Comparison of ENCODE assay signal across 13 mouse cellular contexts in genomic region chr2:92402591-92403326, GRCm38 (mm10). TPM values are rescaled to one million over a fixed set of nuclear protein-coding genes. Genes with fewer than 3 reads are reported as not detected.
A peak's percentile ranks its signal among the peaks of the same experiment; 100 is the strongest.
DNase-seq lines count a peak whose midpoint lies in the region; ATAC-seq and TF ChIP-seq lines count a peak whose summit lies in the region.
"Had no signal": no experiment of that assay in that cellular context is flagged by ENCODE, and none has a peak within 500 bp of the region (broad histone marks: within the 10 kb centered on the region; RNA-seq: fewer than 3 reads in every experiment).

No protein-coding gene starts in this region.

- no peaks in the 10 kb centered on the region for H3K27me3 ChIP-seq in forebrain, postnatal 0 days (ENCODE audit: insufficient read depth, low read length)
- H3K27me3 ChIP-seq in forebrain, embryonic 10.5 days (ENCODE audit: poor library complexity, severe bottlenecking) = peaks cover 21% of the 10 kb centered on the region
- H3K27me3 ChIP-seq in hindbrain, embryonic 16.5 days (replicated peaks; ENCODE audit: control insufficient read depth, insufficient read depth, low read length) = no peaks in the 10 kb centered on the region

- no peak overlapping the region for H3K4me2 ChIP-seq in forebrain, postnatal 0 days (ENCODE audit: low read depth)
- no peak overlapping the region for H3K4me2 ChIP-seq in hindbrain, embryonic 16.5 days (ENCODE audit: low read length)

- WGBS in forebrain, postnatal 0 days = 62% methylated on average over 4 of the region's 4 CpGs
- 81% methylated on average over 4 of the region's 4 CpGs for WGBS in forebrain, embryonic 10.5 days
- 68% methylated on average over 4 of the region's 4 CpGs for WGBS in hindbrain, embryonic 16.5 days

- H3K4me1 ChIP-seq in forebrain, postnatal 0 days (ENCODE audit: insufficient read depth) = peaks cover 9% of the 10 kb centered on the region
- H3K4me1 ChIP-seq in forebrain, embryonic 10.5 days = peaks cover 46% of the 10 kb centered on the region
- H3K4me1 ChIP-seq in hindbrain, embryonic 16.5 days (ENCODE audit: control insufficient read depth, insufficient read depth, low read depth, low read length) = peaks cover 27% of the 10 kb centered on the region

- peaks cover 40% of the 10 kb centered on the region for H3K36me3 ChIP-seq in forebrain, postnatal 0 days (ENCODE audit: insufficient read depth)
- H3K36me3 ChIP-seq in forebrain, embryonic 10.5 days (replicated peaks) = peaks cover 48% of the 10 kb centered on the region
- peaks cover 9% of the 10 kb centered on the region for H3K36me3 ChIP-seq in hindbrain, embryonic 16.5 days (ENCODE audit: control insufficient read depth, insufficient read depth, low read length)

- DNase-seq in forebrain, postnatal 0 days = no peak
- no peak for DNase-seq in forebrain, embryonic 10.5 days (ENCODE audit: extremely low spot score, low spot score)
- DNase-seq in left cerebral cortex, postnatal 36 days (ENCODE audit: low spot score in 2 of 2) = peak; percentile 57
- DNase-seq in left cerebral cortex, postnatal 10 days (ENCODE audit: extremely low spot score in 1 of 2, low spot score in 2 of 2) = no peak
- DNase-seq in cerebellum, adult 11-12 months = peak; percentile 94
- no peak for DNase-seq in testis, postnatal 14 days (ENCODE audit: low spot score)
- DNase-seq: adrenal gland, postnatal 14 days had no signal

- H3K9ac ChIP-seq in forebrain, postnatal 0 days = no peak overlapping the region
- H3K9ac ChIP-seq in hindbrain, embryonic 16.5 days (ENCODE audit: low read depth, low read length) = no peak overlapping the region

- H3K27ac ChIP-seq in forebrain, postnatal 0 days (ENCODE audit: low read depth, low read length) = peak overlapping the region; percentile 59
- H3K27ac ChIP-seq in forebrain, embryonic 10.5 days = no peak overlapping the region
- H3K27ac ChIP-seq in hindbrain, embryonic 16.5 days (ENCODE audit: low read depth, low read length) = peak overlapping the region; percentile 65
- H3K27ac ChIP-seq: embryonic facial prominence, embryonic 10.5 days; heart, embryonic 10.5 days had no signal

- no peaks in the 10 kb centered on the region for H3K9me3 ChIP-seq in forebrain, postnatal 0 days (ENCODE audit: low read length)
- H3K9me3 ChIP-seq in forebrain, embryonic 10.5 days = no peaks in the 10 kb centered on the region
- no peaks in the 10 kb centered on the region for H3K9me3 ChIP-seq in hindbrain, embryonic 16.5 days (ENCODE audit: control insufficient read depth, low read length)
- H3K9me3 ChIP-seq: embryonic facial prominence, embryonic 10.5 days; heart, embryonic 10.5 days had no signal

- no peak overlapping the region for H3K4me3 ChIP-seq in forebrain, postnatal 0 days (ENCODE audit: low read depth, low read length)
- no peak overlapping the region for H3K4me3 ChIP-seq in forebrain, embryonic 10.5 days
- H3K4me3 ChIP-seq in hindbrain, embryonic 16.5 days (ENCODE audit: low read length) = no peak overlapping the region
- H3K4me3 ChIP-seq: embryonic facial prominence, embryonic 10.5 days; heart, embryonic 10.5 days; myocyte had no signal

- intact Hi-C loops in left cerebral cortex, postnatal 36 days (cut with DNase I) = no loop called here
- intact Hi-C loops in left cerebral cortex, postnatal 10 days (cut with DNase I) = no loop called here

- peak; percentile 17; the same call in 1 of the 2 replicates for ATAC-seq in forebrain, postnatal 0 days
- ATAC-seq in hindbrain, embryonic 16.5 days = peak; percentile 25; the same call in 1 of the 2 replicates
- no peak for ATAC-seq in activated CD4-positive, CD25-positive, alpha-beta regulatory T cell, adult 4 months
- ATAC-seq: inflammation-experienced regulatory T-cells, adult 6 months had no signal

- TF ChIP-seq CTCF in forebrain, postnatal 0 days (IDR thresholded peaks at IDR 0.05; ENCODE audit: low read depth) = no peak

RNA-seq across cellular contexts. Expression of gene Mapk8ip1, which starts 1.7 kb away (rescaled TPM):
- 223 and 225 TPM in 2 replicates for total RNA-seq in forebrain, postnatal 0 days (2014; rRNA removed)
- polyA plus RNA-seq in forebrain, postnatal 0 days (2015; fragmentation: Nextera tagmentation; extraction: Ambion mirVana) = 129 and 150 TPM in 2 replicates
- polyA plus RNA-seq in forebrain, embryonic 10.5 days (2016; fragmentation: Nextera tagmentation; extraction: Ambion mirVana) = 47.0 and 48.1 TPM in 2 replicates
- 100 to 1,000 TPM; 344 to 389 TPM for total RNA-seq in left cerebral cortex, postnatal 36 days (2021)
- total RNA-seq in left cerebral cortex, postnatal 10 days (2021) = 100 to 1,000 TPM; 414 to 421 TPM
- 112 and 130 TPM in 2 replicates for polyA plus RNA-seq in hindbrain, embryonic 16.5 days (2015; fragmentation: Nextera tagmentation; extraction: Ambion mirVana)
- under 1 TPM; 0.36 to 0.45 TPM for polyA plus RNA-seq in activated CD4-positive, CD25-positive, alpha-beta regulatory T cell, adult 4 months (2017; shearing (Covaris generic))

RNA-seq across cellular contexts. Expression of gene 1700029I15Rik, which starts 20.4 kb away (rescaled TPM):
- 2.3 and 2.6 TPM in 2 replicates for total RNA-seq in forebrain, postnatal 0 days (2014; rRNA removed)
- polyA plus RNA-seq in forebrain, postnatal 0 days (2015; fragmentation: Nextera tagmentation; extraction: Ambion mirVana) = 2.4 and 3.1 TPM in 2 replicates
- 3.9 and 4.4 TPM in 2 replicates for polyA plus RNA-seq in forebrain, embryonic 10.5 days (2016; fragmentation: Nextera tagmentation; extraction: Ambion mirVana)
- total RNA-seq in left cerebral cortex, postnatal 36 days (2021) = 1 to 10 TPM; 3.6 to 4.2 TPM
- 1 to 10 TPM; 3.7 TPM for total RNA-seq in left cerebral cortex, postnatal 10 days (2021)
- 5.8 and 7.7 TPM in 2 replicates for polyA plus RNA-seq in hindbrain, embryonic 16.5 days (2015; fragmentation: Nextera tagmentation; extraction: Ambion mirVana)
- 1 to 10 TPM; 1.1 to 1.2 TPM for polyA plus RNA-seq in activated CD4-positive, CD25-positive, alpha-beta regulatory T cell, adult 4 months (2017; shearing (Covaris generic))

RNA-seq across cellular contexts. Expression of gene Large2, which starts 28.1 kb away (rescaled TPM):
- total RNA-seq in forebrain, postnatal 0 days (2014; rRNA removed) = 0.10 and 1.8 TPM in 2 replicates
- 1.1 and 1.5 TPM in 2 replicates for polyA plus RNA-seq in forebrain, postnatal 0 days (2015; fragmentation: Nextera tagmentation; extraction: Ambion mirVana)
- polyA plus RNA-seq in forebrain, embryonic 10.5 days (2016; fragmentation: Nextera tagmentation; extraction: Ambion mirVana) = 31.9 and 33.5 TPM in 2 replicates
- under 1 TPM; 0.47 to 0.97 TPM for total RNA-seq in left cerebral cortex, postnatal 36 days (2021)
- total RNA-seq in left cerebral cortex, postnatal 10 days (2021) = under 1 TPM in 1 of 2 experiments, not detected in 1; 0.49 TPM
- 1.7 and 2.3 TPM in 2 replicates for polyA plus RNA-seq in hindbrain, embryonic 16.5 days (2015; fragmentation: Nextera tagmentation; extraction: Ambion mirVana)
- polyA plus RNA-seq in activated CD4-positive, CD25-positive, alpha-beta regulatory T cell, adult 4 months (2017; shearing (Covaris generic)) = not detected

RNA-seq across cellular contexts. Expression of gene Pex16, which starts 28.3 kb away (rescaled TPM):
- 33.5 and 41.1 TPM in 2 replicates for total RNA-seq in forebrain, postnatal 0 days (2014; rRNA removed)
- polyA plus RNA-seq in forebrain, postnatal 0 days (2015; fragmentation: Nextera tagmentation; extraction: Ambion mirVana) = 53.2 and 53.7 TPM in 2 replicates
- 23.8 and 24.6 TPM in 2 replicates for polyA plus RNA-seq in forebrain, embryonic 10.5 days (2016; fragmentation: Nextera tagmentation; extraction: Ambion mirVana)
- 10 to 100 TPM; 33.4 to 34.1 TPM for total RNA-seq in left cerebral cortex, postnatal 36 days (2021)
- 10 to 100 TPM; 40.3 to 40.4 TPM for total RNA-seq in left cerebral cortex, postnatal 10 days (2021)
- polyA plus RNA-seq in hindbrain, embryonic 16.5 days (2015; fragmentation: Nextera tagmentation; extraction: Ambion mirVana) = 43.5 and 45.6 TPM in 2 replicates
- polyA plus RNA-seq in activated CD4-positive, CD25-positive, alpha-beta regulatory T cell, adult 4 months (2017; shearing (Covaris generic)) = 10 to 100 TPM; 40.0 to 59.3 TPM

RNA-seq across cellular contexts. Expression of gene Cry2, which starts 31.1 kb away (rescaled TPM):
- total RNA-seq in forebrain, postnatal 0 days (2014; rRNA removed) = 26.5 and 36.7 TPM in 2 replicates
- polyA plus RNA-seq in forebrain, postnatal 0 days (2015; fragmentation: Nextera tagmentation; extraction: Ambion mirVana) = 28.5 and 43.2 TPM in 2 replicates
- 25.5 and 27.3 TPM in 2 replicates for polyA plus RNA-seq in forebrain, embryonic 10.5 days (2016; fragmentation: Nextera tagmentation; extraction: Ambion mirVana)
- total RNA-seq in left cerebral cortex, postnatal 36 days (2021) = 100 to 1,000 TPM; 109 to 122 TPM
- total RNA-seq in left cerebral cortex, postnatal 10 days (2021) = 100 to 1,000 TPM; 108 to 109 TPM
- polyA plus RNA-seq in hindbrain, embryonic 16.5 days (2015; fragmentation: Nextera tagmentation; extraction: Ambion mirVana) = 51.4 and 53.2 TPM in 2 replicates
- polyA plus RNA-seq in activated CD4-positive, CD25-positive, alpha-beta regulatory T cell, adult 4 months (2017; shearing (Covaris generic)) = 1 to 10 TPM; 4.2 to 6.3 TPM

Comparison
In these comparisons a context has a peak if more than half of its experiments do, and no peak if none do; other contexts are left out.
1. DNase-seq: peak in left cerebral cortex, postnatal 36 days (2 of 2) and cerebellum, adult 11-12 months (single experiment); none in forebrain, postnatal 0 days (single experiment), forebrain, embryonic 10.5 days (single experiment), left cerebral cortex, postnatal 10 days (0 of 2) and testis, postnatal 14 days (single experiment).
2. RNA of gene Mapk8ip1, which starts 1.7 kb away (polyA plus RNA-seq): 129 to 150 TPM in forebrain, postnatal 0 days, 112 to 130 TPM in hindbrain, embryonic 16.5 days and 47.0 to 48.1 TPM in forebrain, embryonic 10.5 days; 0.36 to 0.45 TPM in activated CD4-positive, CD25-positive, alpha-beta regulatory T cell, adult 4 months; every median in the first group is over 10 times any median in the second.